Mouse (Mus musculus) heart, adult 2 months (tissue): ENCODE measurements around the gene Abr.

Experiments used
- CTCF ChIP-seq: fragments of 200-600 bp; IDR thresholded peaks from 2 replicates; pipeline ENCODE4 v1.8.1; 2022; ENCODE audit warnings: antibody characterized with exemption, mild to moderate bottlenecking, moderate library complexity
- POLR2A ChIP-seq: fragments of 200-500 bp; IDR thresholded peaks from 2 replicates; pipeline ENCODE4 v1.6.1; 2011; ENCODE audit warnings: mild to moderate bottlenecking, low read depth, low read length, control low read depth; ENCODE audit not compliant: insufficient read depth

- TF ChIP-seq CTCF, result no peak
- TF ChIP-seq POLR2A, result no peak
Observed at GRCm38 (mm10) chr11:76372534-76372933, 249.6 kb downstream of the Abr start.
